Mouse (Mus musculus): ENCODE measurements at regions not wholly inside any gene's neighbourhood (a gene's known extent, or its start where the extent isn't known, plus 50 kb on each side); places are given as distances from the start of the nearest gene placed in this dataset.

DNA sequence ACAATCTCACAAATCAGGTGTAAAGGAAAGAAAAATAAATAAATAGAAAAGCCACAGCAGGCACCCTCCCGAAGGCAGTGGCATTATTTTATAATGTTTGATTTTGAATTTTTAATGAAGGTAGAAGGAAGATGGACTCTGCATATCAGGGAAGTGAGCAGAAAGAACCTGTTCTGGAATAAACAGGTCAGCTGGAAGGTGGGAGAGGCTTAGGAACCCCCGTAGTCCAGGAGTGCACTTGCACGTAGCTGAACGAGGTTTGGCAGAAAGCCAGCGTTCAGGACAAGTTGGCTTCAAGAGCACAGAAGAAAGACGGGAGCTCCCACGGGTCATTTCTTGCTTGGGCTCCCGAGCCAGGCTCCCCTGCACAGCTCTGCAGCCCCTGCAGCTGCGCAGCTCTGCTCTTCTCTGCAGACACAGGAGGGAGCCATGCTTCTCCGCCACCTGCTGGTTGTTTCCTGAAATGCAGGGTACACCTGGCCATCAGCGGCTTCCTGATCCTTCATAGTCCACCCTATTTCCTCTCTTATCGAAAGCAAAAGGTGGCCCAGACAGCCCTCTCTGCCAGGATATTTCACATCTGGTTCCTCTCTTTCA lies 84.4 kb upstream of the Bace2 start:
- peak; percentile 70; the same call in 1 of the 2 replicates for TF ChIP-seq CTCF (IDR thresholded peaks at IDR 0.05; ENCODE audit: extremely low read depth, insufficient read depth, insufficient read length, insufficient replicate concordance)
- no peak for TF ChIP-seq POLR2A (IDR thresholded peaks at IDR 0.05; ENCODE audit: low read depth, low read length)
